ENCODE assay signal across 13 mouse cellular contexts in genomic region chr3:85172532-85172931, GRCm38 (mm10).
DNase-seq lines count a peak whose midpoint lies in the region; ATAC-seq and TF ChIP-seq lines count a peak whose summit lies in the region.
"Had no signal": no experiment of that assay in that cellular context is flagged by ENCODE, and none has a peak within 500 bp of the region (broad histone marks: within the 10 kb centered on the region; RNA-seq: fewer than 3 reads in every experiment).

No protein-coding gene starts in this region.

- no peaks in the 10 kb centered on the region for H3K9me3 ChIP-seq in intestine, postnatal 0 days (ENCODE audit: control insufficient read depth)
- no peaks in the 10 kb centered on the region for H3K9me3 ChIP-seq in intestine, embryonic 16.5 days (ENCODE audit: control insufficient read depth, low read length)
- H3K9me3 ChIP-seq in liver, embryonic 11.5 days (ENCODE audit: control insufficient read depth, low read length) = no peaks in the 10 kb centered on the region
- H3K9me3 ChIP-seq: heart, embryonic 12.5 days had no signal

- H3K36me3 ChIP-seq in intestine, postnatal 0 days (ENCODE audit: control insufficient read depth, insufficient read depth) = no peaks in the 10 kb centered on the region
- H3K36me3 ChIP-seq in intestine, embryonic 16.5 days (ENCODE audit: control insufficient read depth, insufficient read depth, low read length) = no peaks in the 10 kb centered on the region
- no peaks in the 10 kb centered on the region for H3K36me3 ChIP-seq in liver, embryonic 11.5 days (ENCODE audit: control insufficient read depth, insufficient read depth, low read length)
- H3K36me3 ChIP-seq: heart, embryonic 12.5 days had no signal

- no peak overlapping the region for H3K9ac ChIP-seq in intestine, postnatal 0 days (ENCODE audit: low read depth, low read length)
- H3K9ac ChIP-seq in intestine, embryonic 16.5 days (ENCODE audit: low read depth, low read length) = no peak overlapping the region
- no peak overlapping the region for H3K9ac ChIP-seq in liver, embryonic 11.5 days (ENCODE audit: low read depth, low read length)
- H3K9ac ChIP-seq: heart, embryonic 12.5 days had no signal

- H3K27me3 ChIP-seq in intestine, postnatal 0 days (replicated peaks; ENCODE audit: control insufficient read depth, insufficient read depth, low read length) = no peaks in the 10 kb centered on the region
- no peaks in the 10 kb centered on the region for H3K27me3 ChIP-seq in intestine, embryonic 16.5 days (replicated peaks; ENCODE audit: control insufficient read depth, insufficient read depth, low read length)
- H3K27me3 ChIP-seq in cerebellum, adult 2 months (ENCODE audit: control insufficient read depth, insufficient read depth, low read length) = no peaks in the 10 kb centered on the region
- no peaks in the 10 kb centered on the region for H3K27me3 ChIP-seq in liver, embryonic 11.5 days (replicated peaks; ENCODE audit: control insufficient read depth, insufficient read depth, low read length)
- H3K27me3 ChIP-seq: heart, embryonic 12.5 days had no signal

- H3K4me2 ChIP-seq in intestine, postnatal 0 days (replicated peaks; ENCODE audit: low read depth) = 0 out of 2 replicates have a peak overlapping the region, but pooled peaks have one; percentile 6
- H3K4me2 ChIP-seq in intestine, embryonic 16.5 days (ENCODE audit: low read depth, low read length) = no peak overlapping the region
- H3K4me2 ChIP-seq in liver, embryonic 11.5 days = no peak overlapping the region
- H3K4me2 ChIP-seq: heart, embryonic 12.5 days had no signal

- intact Hi-C loops in heart, postnatal 25 days (cut with DNase I) = no loop called here

- TF ChIP-seq CTCF in intestine, postnatal 0 days (IDR thresholded peaks at IDR 0.05; ENCODE audit: low read depth) = no peak
- TF ChIP-seq CTCF in cerebellum, adult 2 months (IDR thresholded peaks at IDR 0.05; ENCODE audit: borderline replicate concordance, insufficient read depth, low read depth, low read length) = no peak

- peak; percentile 71 for DNase-seq in brain, adult 2 months (ENCODE audit: low read depth, low spot score)
- DNase-seq in cerebellum, adult 2 months = peak; percentile 40 to 57
- peak; percentile 21 for DNase-seq in gastrocnemius, postnatal 25 days
- DNase-seq in liver, embryonic 11.5 days (ENCODE audit: low spot score) = no peak
- no peak for DNase-seq in adrenal gland, postnatal 14 days
- DNase-seq in heart, postnatal 25 days (ENCODE audit: low spot score) = no peak
- DNase-seq: adrenal gland, postnatal 36 days; lung, postnatal 4 days; thymus, adult 2 months had no signal

- H3K4me3 ChIP-seq in intestine, postnatal 0 days (ENCODE audit: low read depth, low read length) = no peak overlapping the region
- H3K4me3 ChIP-seq in intestine, embryonic 16.5 days (ENCODE audit: low read length) = no peak overlapping the region
- peak overlapping the region; percentile 30 for H3K4me3 ChIP-seq in cerebellum, adult 2 months (replicated peaks; ENCODE audit: insufficient read depth, low read depth, low read length)
- H3K4me3 ChIP-seq in liver, embryonic 11.5 days (ENCODE audit: low read depth, low read length) = no peak overlapping the region
- H3K4me3 ChIP-seq: heart, embryonic 12.5 days had no signal

- ATAC-seq in intestine, postnatal 0 days = no peak
- no peak for ATAC-seq in intestine, embryonic 16.5 days
- ATAC-seq in liver, embryonic 11.5 days (replicated peaks; ENCODE audit: low FRiP score) = no peak
- ATAC-seq: CD4-positive, CD25-positive, alpha-beta regulatory T cell, adult 4 months had no signal

- H3K4me1 ChIP-seq in intestine, postnatal 0 days (replicated peaks; ENCODE audit: control insufficient read depth, insufficient read depth, low read length) = no peaks in the 10 kb centered on the region
- H3K4me1 ChIP-seq in intestine, embryonic 16.5 days (ENCODE audit: control insufficient read depth, insufficient read depth, low read length) = peaks cover 2% of the 10 kb centered on the region; the same call in 1 of the 2 replicates
- H3K4me1 ChIP-seq in cerebellum, adult 2 months (ENCODE audit: control insufficient read depth, insufficient read depth, low read length) = peaks cover 5% of the 10 kb centered on the region; the same call in 1 of the 2 replicates
- H3K4me1 ChIP-seq in liver, embryonic 11.5 days (replicated peaks; ENCODE audit: control insufficient read depth, insufficient read depth, low read length) = peaks cover 5% of the 10 kb centered on the region; the same call in 1 of the 2 replicates

- TF ChIP-seq POLR2A in cerebellum, adult 2 months (IDR thresholded peaks at IDR 0.05; ENCODE audit: borderline replicate concordance, insufficient read depth, low read length) = no peak

- no peak overlapping the region for H3K27ac ChIP-seq in intestine, postnatal 0 days (ENCODE audit: low read depth, low read length)
- H3K27ac ChIP-seq in intestine, embryonic 16.5 days (ENCODE audit: low read length) = no peak overlapping the region
- no peak overlapping the region for H3K27ac ChIP-seq in cerebellum, adult 2 months (ENCODE audit: insufficient read depth, low read length)
- H3K27ac ChIP-seq in liver, embryonic 11.5 days (ENCODE audit: low read depth, low read length) = no peak overlapping the region

- WGBS in intestine, postnatal 0 days = 63% methylated on average over 11 of the region's 11 CpGs
- 69% methylated on average over 11 of the region's 11 CpGs for WGBS in intestine, embryonic 16.5 days
- 11% methylated on average over 11 of the region's 11 CpGs for WGBS in cerebellum, adult 2 months
- 74% methylated on average over 11 of the region's 11 CpGs for WGBS in liver, embryonic 11.5 days

Comparison
In these comparisons a context has a peak if more than half of its experiments do, and no peak if none do; other contexts are left out.
1. DNase-seq: peak in brain, adult 2 months (single experiment), cerebellum, adult 2 months (2 of 2) and gastrocnemius, postnatal 25 days (single experiment); none in liver, embryonic 11.5 days (single experiment), adrenal gland, postnatal 14 days (single experiment) and heart, postnatal 25 days (single experiment).